Mouse (Mus musculus) kidney, embryonic 14.5 days (tissue): ENCODE data around the gene Tnik. TPM values are rescaled to one million over a fixed set of nuclear protein-coding genes. Genes with fewer than 3 reads are reported as not detected.
A peak's percentile ranks its signal among the peaks of the same experiment; 100 is the strongest.

ENCODE experiments used
- ATAC-seq: fragments of 200-750 bp; cut with Nextera tagmentation; 2 replicates; pipeline ENCODE4 v1.8.0; 2017; ENCODE audit warnings: moderate number of reproducible peaks, mild to moderate bottlenecking, moderate TSS enrichment, moderate library complexity; ENCODE audit not compliant: low FRiP score, low TSS enrichment
- H3K27ac ChIP-seq: fragments of 300-500 bp; sonication (generic); 2 replicates; pipeline ENCODE4 v1.5.1; 2014; ENCODE audit warnings: low read depth, mild to moderate bottlenecking, low read length, moderate library complexity, mixed read lengths
- H3K27me3 ChIP-seq: fragments of 300-500 bp; sonication (generic); 2 replicates; pipeline ENCODE4 v1.6.1; 2014; ENCODE audit warnings: mild to moderate bottlenecking, low read length; ENCODE audit not compliant: control insufficient read depth, insufficient read depth
- H3K36me3 ChIP-seq: fragments of 300-500 bp; sonication (generic); 2 replicates; pipeline ENCODE4 v1.6.1; 2014; ENCODE audit warnings: low read length, mixed read lengths; ENCODE audit not compliant: control insufficient read depth, insufficient read depth
- H3K4me1 ChIP-seq: fragments of 300-500 bp; sonication (generic); 2 replicates; pipeline ENCODE4 v1.6.1; 2014; ENCODE audit warnings: low read length, mixed read lengths; ENCODE audit not compliant: control insufficient read depth, insufficient read depth
- H3K4me2 ChIP-seq: fragments of 300-500 bp; sonication (generic); replicated peaks from 2 replicates; pipeline ENCODE4 v1.6.1; 2014; ENCODE audit warnings: low read depth, mild to moderate bottlenecking, low read length
- H3K4me3 ChIP-seq: fragments of 300-500 bp; sonication (generic); 2 replicates; pipeline ENCODE4 v1.5.1; 2014; ENCODE audit warnings: mild to moderate bottlenecking, low read length
- H3K9ac ChIP-seq: fragments of 300-500 bp; sonication (generic); 2 replicates; pipeline ENCODE4 v1.6.1; 2014; ENCODE audit warnings: low read depth, mild to moderate bottlenecking, low read length, moderate library complexity
- H3K9me3 ChIP-seq: fragments of 300-500 bp; sonication (generic); 2 replicates; pipeline ENCODE4 v1.6.1; 2016; ENCODE audit warnings: low read length; ENCODE audit not compliant: control insufficient read depth
- WGBS: fragments of 180-500 bp; shearing (Covaris S2); extraction: QIAGEN DNeasy Blood & Tissue Kit; methylation state at CpG from one replicate; pipeline ENCODE4 v1.1.7; 2014; 5-methylcytosine and 5-hydroxymethylcytosine counted together
- polyA plus RNA-seq: library from polyadenylated mRNA; unstranded; fragments of >200 nt; fragmentation: Nextera tagmentation; extraction: Ambion mirVana; gene quantifications from 2 replicates; pipeline ENCODE4 v1.2.1, GENCODE M21; 2014

The Tnik gene
- polyA plus RNA-seq, 1 experiment from 2014 or later: 3.9 TPM

DNA sequence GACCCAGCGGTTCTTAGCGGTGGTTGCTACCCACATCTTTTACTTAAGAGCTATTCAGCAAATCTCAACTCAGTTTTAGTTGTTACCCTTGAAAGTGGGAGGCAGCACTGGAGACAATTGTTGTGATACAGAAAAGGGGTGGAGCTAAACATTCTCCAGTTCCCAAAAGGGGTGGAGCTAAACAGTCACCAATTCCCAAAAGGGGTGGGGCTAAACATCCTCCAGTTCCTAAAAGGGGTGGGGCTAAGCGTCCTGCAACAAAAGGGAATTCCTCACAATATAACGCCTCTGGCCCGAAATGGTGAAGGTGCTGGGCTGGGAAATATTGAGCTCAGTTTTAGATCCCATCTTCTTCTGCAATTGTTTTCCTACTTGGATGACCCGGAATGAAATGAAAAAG is 363.8 kb downstream of the Tnik start:
- no peaks in the 10 kb centered on the region for H3K9me3 ChIP-seq
- ATAC-seq: no peak
- H3K4me3 ChIP-seq: no peak overlapping the region
- no peak overlapping the region for H3K4me2 ChIP-seq
- no peak overlapping the region for H3K9ac ChIP-seq
- H3K27me3 ChIP-seq: no peaks in the 10 kb centered on the region
- no peak overlapping the region for H3K27ac ChIP-seq
- no peaks in the 10 kb centered on the region for H3K4me1 ChIP-seq
- 97% methylated on average over 6 of the region's 6 CpGs for WGBS
- H3K36me3 ChIP-seq: no peaks in the 10 kb centered on the region

DNA sequence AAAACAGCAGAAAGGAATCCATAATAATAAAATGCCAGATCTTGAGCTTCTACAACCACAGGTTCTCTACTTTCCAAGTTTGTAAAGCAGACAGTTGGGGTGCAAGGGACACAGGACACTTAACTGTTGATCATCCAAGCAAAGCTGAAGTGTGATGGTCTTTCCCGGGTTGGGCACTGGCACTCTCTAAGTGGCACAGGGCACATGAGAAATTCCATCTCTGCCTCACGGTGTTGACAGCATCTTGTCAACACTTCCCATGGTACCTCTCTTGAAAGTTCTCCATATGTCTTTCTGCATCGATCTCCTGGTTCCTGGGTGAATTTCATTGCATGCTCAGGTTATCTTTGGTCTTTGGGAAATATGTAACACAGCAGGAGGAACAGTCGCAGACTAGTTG is 373.8 kb downstream of the Tnik start:
- Histone ChIP-seq H3K9ac (no peak overlapping the region), H3K36me3 (no peaks in the 10 kb centered on the region), H3K9me3 (no peaks in the 10 kb centered on the region), H3K27ac (no peak overlapping the region), H3K4me2 (no peak overlapping the region), H3K4me1 (no peaks in the 10 kb centered on the region), H3K4me3 (no peak overlapping the region), H3K27me3 (no peaks in the 10 kb centered on the region)
- ATAC-seq: no peak
- WGBS: 87% methylated on average over 4 of the region's 4 CpGs

DNA sequence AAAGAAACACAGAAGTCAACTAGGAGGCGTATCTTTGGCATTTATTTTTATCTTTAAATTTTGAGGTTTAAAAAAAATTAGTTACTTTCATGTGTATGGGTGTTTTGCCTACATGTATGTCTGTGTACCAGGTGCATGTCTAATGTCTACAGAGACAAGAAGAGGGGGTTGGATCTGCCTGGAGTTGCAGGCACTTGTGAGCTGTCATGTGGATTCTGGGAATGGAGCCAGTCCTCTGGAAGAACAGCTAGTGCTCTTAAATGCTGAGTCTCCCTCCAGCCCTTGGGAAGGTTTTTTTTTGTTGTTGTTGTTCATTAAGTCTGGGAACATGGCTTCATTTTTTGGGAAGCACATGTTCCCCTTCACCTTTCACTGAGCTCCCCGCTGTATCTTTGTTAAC is 375.9 kb downstream of the Tnik start:
- no peak overlapping the region for H3K9ac ChIP-seq
- WGBS: 92% methylated on average over 2 of the region's 2 CpGs
- H3K9me3 ChIP-seq: no peaks in the 10 kb centered on the region
- no peak overlapping the region for H3K4me2 ChIP-seq
- no peaks in the 10 kb centered on the region for H3K27me3 ChIP-seq
- no peaks in the 10 kb centered on the region for H3K36me3 ChIP-seq
- no peak overlapping the region for H3K4me3 ChIP-seq
- no peak overlapping the region for H3K27ac ChIP-seq
- H3K4me1 ChIP-seq: no peaks in the 10 kb centered on the region
- no peak for ATAC-seq

DNA sequence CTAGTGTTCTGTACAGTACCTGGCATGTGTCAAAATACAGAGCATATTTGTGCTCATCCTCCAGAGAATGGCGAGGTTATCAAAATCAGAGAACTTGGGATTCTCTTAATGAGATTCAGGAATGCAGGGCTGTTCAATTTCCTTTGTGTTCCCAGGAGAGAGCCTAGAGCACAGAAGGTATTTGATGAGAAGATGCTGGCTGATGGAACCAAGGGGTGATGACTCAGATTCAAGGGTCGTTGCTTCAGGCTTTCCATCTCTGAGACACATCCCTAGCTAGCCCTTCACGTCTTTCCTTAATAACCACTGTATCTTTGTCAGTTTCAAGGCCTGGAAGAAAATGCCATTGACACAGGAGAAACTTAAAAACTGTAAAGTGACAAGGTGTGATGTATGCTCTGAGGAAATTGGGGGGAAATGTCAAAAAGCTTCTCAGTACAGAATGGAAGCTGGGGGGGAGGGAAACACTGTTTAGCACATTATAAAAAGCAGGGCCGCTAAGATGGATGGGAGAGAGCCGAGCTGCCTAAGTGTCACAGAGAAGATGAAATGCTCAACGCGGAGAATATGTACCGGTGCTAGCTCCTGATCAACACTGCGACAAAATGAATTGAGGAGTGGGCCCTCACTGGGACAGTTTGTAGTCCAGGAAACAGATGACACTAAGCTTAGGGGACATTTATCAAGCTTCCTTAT is 380.4 kb downstream of the Tnik start:
- H3K27me3 ChIP-seq: no peaks in the 10 kb centered on the region
- 61% methylated on average over 9 of the region's 9 CpGs for WGBS
- H3K9ac ChIP-seq: no peak overlapping the region
- H3K4me1 ChIP-seq: no peaks in the 10 kb centered on the region
- H3K27ac ChIP-seq: no peak overlapping the region
- no peak overlapping the region for H3K4me2 ChIP-seq
- no peaks in the 10 kb centered on the region for H3K9me3 ChIP-seq
- no peaks in the 10 kb centered on the region for H3K36me3 ChIP-seq
- no peak for ATAC-seq
- no peak overlapping the region for H3K4me3 ChIP-seq

DNA sequence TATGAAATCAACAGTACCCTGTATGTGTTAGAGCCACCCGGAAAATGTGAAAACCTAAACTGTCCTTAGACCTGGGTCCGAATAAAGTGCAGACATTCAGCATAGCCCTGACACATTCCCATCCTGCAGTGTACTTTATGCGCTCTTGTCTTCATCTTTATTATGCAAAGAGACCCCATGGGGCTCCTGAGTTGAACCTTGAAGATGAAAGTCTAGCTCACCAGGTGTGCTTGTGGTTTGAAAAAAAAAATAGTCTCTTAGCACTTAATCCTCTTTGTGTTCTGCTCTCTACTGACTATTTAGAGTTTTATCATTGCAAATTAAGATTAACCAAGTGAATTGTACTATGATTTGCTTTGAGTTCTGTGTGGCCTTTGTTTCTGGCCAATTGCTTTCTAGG is 389.6 kb downstream of the Tnik start:
- Histone ChIP-seq H3K4me2 (no peak overlapping the region), H3K4me3 (no peak overlapping the region), H3K4me1 (no peaks in the 10 kb centered on the region), H3K27me3 (no peaks in the 10 kb centered on the region), H3K9me3 (no peaks in the 10 kb centered on the region), H3K36me3 (no peaks in the 10 kb centered on the region), H3K9ac (no peak overlapping the region), H3K27ac (no peak overlapping the region)
- ATAC-seq: no peak
- 74% methylated on average over 3 of the region's 3 CpGs for WGBS

DNA sequence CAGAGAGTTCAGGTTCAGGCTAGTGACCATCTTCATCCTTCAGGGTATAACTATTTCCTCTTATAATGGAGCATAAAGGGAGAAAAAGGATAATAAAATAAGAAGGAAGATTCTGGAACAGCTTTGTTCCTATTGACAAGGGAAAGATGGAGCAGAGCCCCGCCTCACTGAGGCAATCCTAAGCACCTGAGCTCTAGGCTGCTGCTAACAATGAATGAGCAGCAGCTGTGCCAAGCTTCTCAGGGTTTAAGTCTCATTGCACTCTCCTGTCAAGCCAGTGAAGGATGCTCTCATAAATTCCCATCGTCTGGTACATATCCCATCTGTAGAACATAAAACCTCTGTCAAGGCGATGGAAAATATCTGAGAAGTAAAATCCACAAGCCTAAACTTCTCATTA is 390.0 kb downstream of the Tnik start:
- Histone ChIP-seq H3K27me3 (no peaks in the 10 kb centered on the region), H3K4me2 (no peak overlapping the region), H3K4me1 (no peaks in the 10 kb centered on the region), H3K9me3 (no peaks in the 10 kb centered on the region), H3K9ac (no peak overlapping the region), H3K27ac (no peak overlapping the region), H3K36me3 (no peaks in the 10 kb centered on the region), H3K4me3 (no peak overlapping the region)
- 59% methylated on average over 3 of the region's 3 CpGs for WGBS
- ATAC-seq: no peak

DNA sequence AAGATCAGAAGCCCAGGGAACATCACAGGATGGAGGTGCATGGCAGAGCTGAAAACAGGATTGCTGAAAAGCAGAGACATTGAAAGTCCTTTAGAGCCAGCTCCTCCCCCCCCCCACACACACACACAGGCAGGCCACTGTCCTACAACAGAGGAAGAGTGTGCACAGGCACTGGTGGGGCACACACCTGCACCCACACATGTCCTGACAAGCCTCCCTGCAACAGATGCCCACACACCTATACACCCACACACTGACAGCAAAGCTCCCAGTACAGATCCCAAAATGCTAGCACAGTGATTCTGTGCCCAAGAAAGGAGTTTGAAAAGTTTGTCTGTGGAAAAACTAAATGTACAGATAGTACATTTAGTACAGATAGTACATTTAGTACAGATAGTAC is 391.7 kb downstream of the Tnik start:
- H3K4me2 ChIP-seq: no peak overlapping the region
- H3K9ac ChIP-seq: no peak overlapping the region
- ATAC-seq: no peak

DNA sequence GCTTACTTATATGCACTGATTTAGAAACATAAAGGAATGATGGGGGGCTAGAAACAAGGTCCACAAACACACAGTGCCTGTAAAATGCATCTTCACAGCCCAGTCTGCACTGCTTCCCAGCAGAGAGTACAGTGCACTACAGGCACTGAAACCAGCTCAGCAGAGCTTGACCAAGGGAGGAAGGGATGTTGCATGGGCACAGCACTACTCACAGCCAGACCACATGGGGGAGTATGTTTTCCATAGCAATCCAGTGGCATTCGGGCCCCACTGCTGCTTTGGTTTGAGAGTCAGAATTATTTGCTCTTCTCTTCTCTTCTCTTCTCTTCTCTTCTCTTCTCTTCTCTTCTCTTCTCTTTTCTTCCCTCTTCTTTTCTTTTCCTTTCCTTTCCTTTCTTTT is 395.3 kb downstream of the Tnik start:
- H3K27me3 ChIP-seq: no peaks in the 10 kb centered on the region
- no peak overlapping the region for H3K27ac ChIP-seq
- no peak overlapping the region for H3K9ac ChIP-seq
- 12% methylated on average over 1 of the region's 1 CpGs for WGBS
- H3K4me3 ChIP-seq: no peak overlapping the region
- no peaks in the 10 kb centered on the region for H3K9me3 ChIP-seq
- peak; percentile 92 for ATAC-seq
- H3K4me2 ChIP-seq: no peak overlapping the region
- no peaks in the 10 kb centered on the region for H3K36me3 ChIP-seq
- no peaks in the 10 kb centered on the region for H3K4me1 ChIP-seq

More for the DNA sequence above, 391.7 kb downstream of the Tnik start:
- H3K4me3 ChIP-seq: no peak overlapping the region
- H3K4me1 ChIP-seq: no peaks in the 10 kb centered on the region
- no peaks in the 10 kb centered on the region for H3K27me3 ChIP-seq
- H3K27ac ChIP-seq: no peak overlapping the region
- H3K36me3 ChIP-seq: no peaks in the 10 kb centered on the region
- no peaks in the 10 kb centered on the region for H3K9me3 ChIP-seq

DNA sequence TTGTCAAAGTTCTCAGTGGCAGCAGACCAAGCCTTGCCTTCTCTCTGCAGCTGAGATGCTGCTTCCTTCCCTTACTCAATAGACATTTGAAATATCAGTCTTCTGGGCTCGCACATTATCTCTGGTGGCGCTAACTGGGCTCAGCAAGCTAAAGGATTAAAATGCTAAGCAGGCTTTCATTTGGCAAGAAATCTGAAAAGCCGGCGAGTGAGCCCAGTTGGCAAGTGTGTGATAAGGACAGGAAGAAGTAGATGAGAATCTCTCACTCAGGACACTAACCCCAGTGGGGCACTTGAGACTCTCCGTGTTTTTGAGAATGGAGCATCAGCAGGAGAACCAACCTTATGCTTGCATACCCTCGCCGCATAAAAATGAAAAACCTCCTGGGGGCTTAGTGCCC is 417.8 kb downstream of the Tnik start:
- H3K27ac ChIP-seq: no peak overlapping the region
- H3K4me2 ChIP-seq: no peak overlapping the region
- H3K4me1 ChIP-seq: no peaks in the 10 kb centered on the region
- H3K9ac ChIP-seq: no peak overlapping the region
- no peak overlapping the region for H3K4me3 ChIP-seq
- 90% methylated on average over 7 of the region's 7 CpGs for WGBS
- no peaks in the 10 kb centered on the region for H3K36me3 ChIP-seq
- H3K9me3 ChIP-seq: no peaks in the 10 kb centered on the region
- ATAC-seq: no peak
- H3K27me3 ChIP-seq: no peaks in the 10 kb centered on the region
